Mouse (Mus musculus) cerebellum, adult 9-11 months (tissue): Measurements from ENCODE around the gene Galnt16.

Experiments
- DNase-seq: peaks from one replicate; pipeline ENCODE4 v3.0.0; 2022

Gene Galnt16

DNA sequence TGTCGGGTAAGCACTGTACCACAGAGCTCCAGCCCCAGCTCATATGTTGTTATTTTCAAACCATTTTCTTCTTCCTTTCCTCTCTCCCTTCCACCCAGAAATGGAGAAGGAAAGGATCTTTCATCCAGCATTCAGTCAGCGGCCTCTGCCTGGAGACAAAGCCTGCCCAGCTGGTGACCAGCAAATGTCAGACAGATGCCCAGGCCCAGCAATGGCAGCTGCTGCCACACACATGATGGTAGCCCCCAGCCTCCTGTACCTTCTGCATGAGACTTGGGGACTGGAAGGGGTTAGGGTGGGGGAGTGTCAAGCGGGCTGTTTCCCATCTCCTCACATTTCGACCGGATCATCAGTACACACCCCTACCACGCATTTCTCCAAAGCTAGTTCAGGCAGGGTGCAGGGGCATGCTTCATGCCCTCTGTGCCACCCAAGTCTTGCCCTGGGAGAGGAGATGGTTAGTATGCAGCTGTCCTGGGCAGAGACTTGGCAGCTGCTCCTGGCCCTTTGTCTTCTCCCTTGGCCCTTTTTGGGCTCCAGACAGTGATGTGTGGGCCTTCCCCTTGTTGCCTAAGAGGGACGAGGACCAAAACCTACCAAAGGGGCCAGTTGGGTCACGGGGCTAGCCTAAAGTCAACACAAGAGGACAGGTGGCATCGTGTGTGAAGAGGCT, 83.7 kb downstream of the Galnt16 start:
- DNase-seq, result no peak

DNA sequence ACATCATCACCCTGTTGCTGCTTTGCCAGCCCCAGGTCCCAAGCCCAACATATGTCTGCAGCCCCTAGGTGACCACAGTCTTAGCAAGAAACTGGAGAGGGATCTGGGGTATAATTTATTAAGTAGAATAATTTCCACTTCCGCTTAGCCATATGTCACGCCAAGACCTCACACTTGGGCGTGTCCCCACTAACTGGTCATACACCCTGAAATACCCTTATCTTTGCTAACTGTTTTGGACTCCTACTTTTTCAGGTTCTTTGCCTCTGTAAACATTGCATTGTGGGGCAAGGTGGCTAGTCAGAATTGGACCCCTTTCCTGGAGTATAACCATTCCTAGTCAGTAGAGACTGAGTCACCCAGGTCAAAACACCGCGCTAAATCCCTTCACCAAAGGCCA, 84.4 kb downstream of the Galnt16 start:
- DNase-seq, result no peak

DNA sequence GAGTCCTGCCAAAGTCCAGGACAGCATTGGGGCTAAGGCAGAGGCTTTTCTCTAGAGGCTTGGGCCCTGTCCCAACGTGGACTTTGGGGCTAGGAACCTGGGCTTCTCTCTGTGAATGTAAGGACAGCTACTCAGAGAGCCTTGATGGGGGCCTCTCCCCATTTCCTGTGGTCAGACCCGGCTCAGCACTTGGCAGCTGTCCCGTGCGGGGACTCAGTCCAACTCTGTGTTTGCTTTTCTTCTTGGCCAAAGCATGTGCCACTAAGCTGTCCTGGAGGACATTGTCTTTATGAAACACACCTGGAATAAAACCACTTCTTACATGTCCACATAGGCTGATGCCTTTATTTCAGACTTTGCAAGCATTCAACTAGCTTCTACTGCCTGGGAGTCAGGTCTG, 85.5 kb downstream of the Galnt16 start:
- no peak for DNase-seq

DNA sequence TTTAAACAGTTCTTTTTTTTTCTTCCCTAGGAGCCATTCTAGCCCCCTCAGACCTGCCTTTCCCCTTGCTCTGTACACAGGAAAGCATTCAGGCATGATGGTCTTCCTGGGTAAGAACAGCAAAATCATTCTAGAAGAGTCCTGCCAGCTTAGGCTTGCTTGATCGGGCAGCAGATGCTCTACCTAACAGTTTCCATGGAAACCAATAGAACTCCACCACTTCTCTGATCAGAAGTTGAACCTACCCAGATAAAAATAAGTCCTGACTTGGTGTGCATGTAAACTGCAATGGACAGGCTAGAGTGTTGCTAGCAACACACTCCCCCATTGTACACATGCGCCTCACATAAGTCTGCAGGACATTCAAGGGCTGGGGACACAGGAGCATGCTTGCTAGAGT, 86.1 kb downstream of the Galnt16 start:
- no peak for DNase-seq

DNA sequence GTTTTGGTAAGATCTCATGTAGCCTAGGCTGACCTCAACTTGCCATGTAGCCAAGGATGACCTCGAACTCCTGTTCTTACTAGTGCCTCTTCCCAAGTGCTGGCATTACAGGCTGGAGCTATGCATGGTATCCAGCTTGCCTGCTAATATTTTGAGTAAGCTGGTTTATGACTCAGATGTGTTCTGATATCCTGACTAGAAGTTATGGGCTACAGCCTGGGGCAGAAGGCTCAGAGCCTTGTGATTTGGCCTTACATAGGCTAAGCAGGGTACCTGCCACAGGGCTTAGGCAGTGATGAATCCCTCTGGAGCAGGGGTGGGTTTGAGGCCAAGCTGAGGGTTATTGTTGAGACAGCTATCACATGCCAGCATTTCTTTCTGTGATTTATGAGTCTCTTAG, 90.5 kb downstream of the Galnt16 start:
- DNase-seq, result no peak

GRCm38 (mm10) chr12:80609928-80610327, 91.9 kb downstream of the Galnt16 start:
- no peak for DNase-seq

DNA sequence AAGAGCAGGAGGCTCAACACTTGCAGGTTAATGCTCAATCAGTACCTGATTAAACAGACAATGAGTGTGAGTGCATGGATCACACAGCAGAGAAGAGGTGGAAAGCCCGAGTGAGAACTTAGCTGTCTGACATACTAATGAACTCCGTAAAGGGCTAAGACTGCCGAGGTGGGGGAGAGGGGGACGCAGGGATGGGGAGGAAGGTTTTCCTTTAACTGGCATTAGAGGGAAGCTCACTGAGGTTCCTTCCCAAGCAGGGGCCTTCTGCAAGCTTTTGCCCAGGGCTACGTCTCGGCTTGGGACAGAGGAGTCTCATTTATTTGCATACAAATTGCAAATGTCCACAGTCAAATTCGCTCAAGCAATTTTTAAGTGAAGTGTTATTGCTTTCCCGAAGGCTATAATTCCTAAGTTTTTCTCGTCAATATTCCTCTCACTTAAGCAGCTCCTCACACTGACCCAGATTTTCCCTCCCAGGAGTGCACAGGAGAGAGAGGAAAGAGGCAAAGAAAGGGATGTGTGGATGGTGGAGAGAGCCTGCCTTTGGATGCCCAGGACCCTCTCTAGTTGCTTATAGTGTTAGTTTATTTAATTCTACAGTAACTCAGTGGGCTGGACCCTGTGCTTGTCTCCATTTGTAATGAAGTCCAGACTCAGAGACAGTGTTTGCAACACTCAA, 94.2 kb downstream of the Galnt16 start:
- DNase-seq, result no peak

DNA sequence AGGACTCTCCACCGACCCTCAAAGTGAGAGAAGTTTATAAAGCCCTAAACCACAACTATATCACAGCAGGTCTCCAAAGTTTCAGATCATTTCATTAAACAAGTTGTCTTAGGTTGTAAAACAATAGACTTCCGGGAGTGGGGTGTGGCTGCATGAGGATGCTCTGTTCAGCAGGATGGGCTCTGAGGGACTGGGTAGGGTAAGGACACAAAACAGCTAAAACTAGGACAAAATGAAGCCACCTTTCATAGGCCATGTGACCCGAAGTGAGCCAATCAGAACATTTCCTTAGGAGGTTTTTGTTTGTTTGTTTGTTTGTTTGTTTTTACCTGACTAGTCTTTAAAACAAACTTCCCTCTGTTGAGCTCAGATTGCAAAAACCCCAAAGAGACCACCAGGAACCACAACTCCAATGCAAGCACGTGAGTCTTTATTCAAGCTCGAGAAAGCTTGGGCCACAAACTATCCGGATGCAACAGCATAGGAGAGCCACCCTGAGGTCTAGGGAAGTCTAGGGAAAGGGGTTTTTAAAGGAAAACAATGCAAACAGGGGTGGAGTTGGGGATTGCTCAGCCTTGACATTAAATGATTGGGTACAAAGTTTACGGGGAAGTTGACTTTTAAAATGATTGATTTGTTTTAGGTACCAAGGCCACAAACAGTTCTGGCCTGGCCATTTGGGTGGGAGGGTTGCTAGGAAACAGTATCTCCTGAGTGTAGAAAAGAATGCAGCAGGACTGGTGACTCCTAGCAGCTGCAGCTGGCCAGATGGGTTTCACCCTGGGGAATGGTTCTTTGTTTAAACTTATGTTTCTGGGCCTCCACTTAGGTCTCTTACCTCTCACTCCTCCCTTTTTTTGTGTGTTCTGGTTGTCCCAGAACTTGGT, 97.5 kb downstream of the Galnt16 start:
- no peak for DNase-seq

GRCm38 (mm10) chr12:80620501-80620900, 102.4 kb downstream of the Galnt16 start:
- no peak for DNase-seq

- DNase-seq, result no peak
Measured at GRCm38 (mm10) chr12:80631790-80632189, 113.7 kb downstream of the Galnt16 start.

- peak; percentile 51 for DNase-seq
Measured at GRCm38 (mm10) chr12:80642725-80643692, 124.9 kb downstream of the Galnt16 start.

DNA sequence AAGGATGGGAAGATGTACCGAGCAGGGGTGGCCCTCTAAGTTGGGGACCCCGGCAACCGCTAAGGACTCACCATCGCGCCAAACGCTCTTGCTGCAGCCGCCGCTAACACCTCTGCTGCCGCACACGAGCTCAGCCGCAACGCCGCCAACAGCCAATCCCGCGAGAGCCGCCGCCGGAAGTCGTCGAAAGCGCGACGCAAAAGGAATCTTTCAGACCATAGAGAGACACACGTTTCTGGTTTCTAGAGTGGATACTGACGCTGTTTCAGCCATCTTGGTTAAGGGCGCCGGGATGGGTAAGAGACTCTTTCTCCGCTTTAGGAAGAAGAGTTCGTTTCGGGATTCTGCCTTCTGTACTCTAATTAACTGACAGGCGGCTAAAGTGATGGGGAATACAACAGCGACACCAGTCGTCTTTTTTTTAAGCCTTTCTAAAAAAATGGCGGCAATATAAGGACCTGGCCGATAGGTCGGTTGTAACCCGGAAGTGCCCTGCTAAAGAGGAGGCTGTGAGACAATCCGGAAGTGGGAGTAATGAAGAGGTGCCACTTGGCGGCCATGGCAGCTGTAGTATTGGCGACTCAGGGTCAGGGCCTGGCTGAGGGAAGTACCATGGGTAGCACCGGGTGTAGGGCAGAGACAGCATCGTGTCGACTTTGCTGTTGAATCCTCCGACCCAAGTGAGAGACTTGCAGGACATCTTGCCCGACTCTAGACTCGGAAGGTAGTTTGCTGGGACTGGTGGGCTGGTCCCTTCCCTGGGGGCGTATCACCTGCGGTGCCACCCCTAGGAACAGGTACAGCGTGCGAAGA, 125.8 kb downstream of the Galnt16 start, which contains the start of the genes Slc39a9 and Erh:
Slc39a9 (plus strand) TSS at position 191 of the 813 bp plus-strand sequence.
Erh (minus strand) TSS at position 649 of the 813 bp plus-strand sequence.
- DNase-seq, result peak; percentile 94

DNA sequence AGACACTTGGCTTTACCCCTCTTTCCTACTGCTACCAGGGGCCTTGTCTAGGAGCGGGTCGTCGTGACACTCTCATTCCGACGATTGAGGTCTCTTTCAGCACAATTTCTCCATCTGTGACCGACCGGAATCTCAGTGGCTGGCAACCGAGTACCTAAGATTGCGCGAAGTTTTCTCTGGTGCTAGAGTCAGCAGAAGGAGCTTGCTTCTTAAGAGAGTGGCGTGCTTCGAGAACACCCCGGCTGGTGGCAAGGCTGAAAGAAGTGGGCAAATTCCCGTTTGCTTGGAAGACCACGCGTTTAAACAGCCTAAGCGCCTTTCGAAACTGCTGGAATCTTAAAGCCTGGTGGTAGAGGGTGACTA, 126.4 kb downstream of the Galnt16 start:
- DNase-seq, result no peak

GRCm38 (mm10) chr12:80646377-80646776, 128.3 kb downstream of the Galnt16 start:
- no peak for DNase-seq

DNA sequence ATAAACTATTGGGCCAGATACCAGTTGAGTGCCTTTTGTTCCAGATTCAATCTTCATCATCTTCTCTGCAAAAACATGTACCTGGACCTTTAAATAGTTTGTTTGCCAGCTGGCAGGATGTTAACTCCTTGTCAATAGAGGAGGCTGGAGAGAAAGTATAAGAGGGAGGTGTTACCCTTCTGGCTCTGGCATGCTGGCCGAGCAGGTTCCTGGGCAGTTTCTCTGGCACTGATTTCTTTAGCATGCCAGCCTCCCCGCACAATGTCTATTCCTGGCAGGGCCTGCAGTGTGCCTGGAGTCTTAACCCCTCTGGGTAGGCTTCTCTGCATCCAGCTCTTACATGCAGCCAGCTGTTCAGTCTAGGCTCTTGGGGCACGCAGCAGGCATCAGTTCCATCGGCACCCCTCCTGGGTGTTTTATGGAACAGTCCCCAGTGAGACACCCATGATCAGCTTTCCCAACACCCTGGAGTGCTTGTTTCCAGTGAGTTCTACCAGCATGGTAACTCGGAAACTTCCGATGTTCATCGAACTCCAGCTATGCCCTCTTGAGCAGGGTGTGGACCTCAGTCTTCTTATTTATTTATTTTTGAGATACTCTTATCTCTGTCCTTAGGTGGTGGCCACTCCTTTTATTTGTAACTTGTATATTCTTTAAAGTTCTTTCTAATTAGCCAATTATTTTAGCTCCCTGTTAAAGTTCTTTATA, 136.0 kb downstream of the Galnt16 start:
- DNase-seq, result peak; percentile 51

GRCm38 (mm10) chr12:80654659-80655025, 136.6 kb downstream of the Galnt16 start:
- DNase-seq, result no peak

GRCm38 (mm10) chr12:80658661-80659060, 140.6 kb downstream of the Galnt16 start:
- DNase-seq, result no peak

DNA sequence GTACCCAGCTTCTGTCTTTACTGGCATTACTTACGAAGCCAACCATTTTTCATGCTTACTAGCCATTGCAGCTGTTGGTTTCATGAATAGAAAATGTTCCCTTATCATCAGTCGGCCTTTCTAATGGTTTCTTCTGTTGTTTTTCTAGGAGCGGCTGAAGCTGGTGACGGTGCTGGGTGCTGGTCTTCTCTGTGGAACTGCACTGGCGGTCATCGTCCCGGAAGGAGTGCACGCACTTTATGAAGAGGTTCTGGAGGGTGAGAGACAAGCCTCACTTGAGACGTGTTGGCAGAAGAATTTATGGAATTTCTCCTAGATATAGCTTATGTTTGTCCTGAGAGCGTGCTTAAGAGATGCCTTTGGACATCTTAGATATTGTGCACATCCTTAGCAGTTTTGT, 144.2 kb downstream of the Galnt16 start:
- no peak for DNase-seq

DNA sequence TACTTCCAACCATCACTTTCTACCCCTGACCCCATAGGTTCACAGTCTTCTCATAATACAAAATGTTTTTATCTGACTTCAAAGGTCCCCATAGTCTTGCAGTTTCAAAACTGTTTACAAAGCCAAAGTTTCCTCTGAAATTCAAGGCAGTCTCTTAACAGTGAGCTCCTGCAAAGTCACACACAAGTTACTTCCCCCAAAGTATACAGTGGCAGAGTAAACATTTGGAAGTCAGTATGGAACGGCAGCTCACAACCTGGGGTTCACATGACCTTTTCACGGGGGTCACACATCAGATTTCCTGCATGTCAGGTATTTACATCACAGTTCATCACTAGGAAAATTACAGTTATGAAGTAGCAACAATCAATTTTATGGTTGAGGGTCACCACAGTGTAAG, 145.9 kb downstream of the Galnt16 start:
- no peak for DNase-seq

DNA sequence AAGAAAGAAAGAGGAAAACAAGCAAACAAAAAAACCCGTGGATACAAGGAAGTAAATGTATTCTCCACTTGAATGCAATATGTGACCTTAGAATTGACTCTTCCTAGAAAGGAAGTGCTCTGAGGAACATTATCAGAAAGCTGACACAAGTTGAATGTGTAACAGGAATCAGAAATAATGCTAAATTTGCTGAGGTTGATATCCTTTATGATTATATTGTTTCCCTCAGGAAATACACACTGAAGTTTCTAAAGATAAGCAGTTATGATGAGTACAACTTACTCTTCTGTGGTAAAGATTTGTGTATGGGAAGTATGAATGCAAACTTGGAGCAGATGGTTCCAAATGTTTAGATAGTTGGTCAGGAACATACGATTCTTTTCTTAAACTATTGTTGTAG, 150.3 kb downstream of the Galnt16 start:
- no peak for DNase-seq

DNA sequence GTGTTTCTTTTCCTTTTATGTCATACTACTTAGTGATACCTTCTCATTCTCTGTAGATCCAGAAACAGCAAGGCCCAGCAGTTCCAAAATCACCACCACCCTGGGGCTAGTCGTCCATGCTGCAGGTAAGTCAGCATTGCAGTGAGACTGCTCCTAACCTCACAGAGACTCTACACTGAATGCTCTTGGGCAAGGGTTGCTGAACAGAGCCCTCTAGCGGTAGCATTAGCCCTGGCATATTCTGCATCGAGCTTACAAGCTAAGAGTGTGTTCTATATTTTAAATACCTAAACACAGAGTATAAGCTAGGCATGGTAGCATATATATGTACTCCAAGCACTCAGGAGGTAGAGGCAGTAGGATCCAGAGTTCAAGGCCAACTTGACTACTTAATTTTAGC, 155.1 kb downstream of the Galnt16 start:
- peak; percentile 41 for DNase-seq
